Mouse (Mus musculus) cerebellum, adult 2 months (tissue): ENCODE measurements around the gene Ulk4.

ENCODE experiments used
- CTCF ChIP-seq: fragments of 200-500 bp; IDR thresholded peaks from 2 replicates; pipeline ENCODE4 v1.5.1; 2011; ENCODE audit warnings: low read depth, mild to moderate bottlenecking, control low read depth, low read length, moderate library complexity, borderline replicate concordance; ENCODE audit not compliant: insufficient read depth
- POLR2A ChIP-seq: fragments of 200-500 bp; IDR thresholded peaks from 2 replicates; pipeline ENCODE4 v1.6.1; 2011; ENCODE audit warnings: low read length, control low read depth, borderline replicate concordance; ENCODE audit not compliant: insufficient read depth

DNA sequence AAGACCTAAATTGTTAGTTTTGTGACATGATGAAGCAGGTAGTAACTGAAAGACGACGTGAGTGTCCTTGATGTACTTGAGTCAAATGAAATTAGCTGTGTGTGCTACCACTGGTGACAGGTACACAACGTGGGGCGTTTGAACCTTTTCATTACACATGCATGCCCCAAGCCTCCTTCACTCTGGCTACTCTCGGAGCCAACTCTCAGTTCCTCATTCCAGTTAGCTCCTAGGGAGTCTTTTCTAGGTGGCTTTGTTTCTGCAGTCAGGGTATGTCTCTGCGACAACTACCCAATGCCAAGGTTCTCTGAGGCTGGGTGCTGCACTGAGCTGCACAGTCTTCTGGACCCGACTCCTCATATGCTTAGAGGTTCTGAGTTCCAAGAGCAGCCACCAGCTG, 100.6 kb downstream of the Ulk4 start:
- TF ChIP-seq CTCF (no peak), POLR2A (no peak)
